8 mouse cellular contexts compared by ENCODE assay signal in genomic region chr7:101320399-101321217, GRCm38 (mm10). TPM values are rescaled to one million over a fixed set of nuclear protein-coding genes. Genes with fewer than 3 reads are reported as not detected.
DNase-seq lines count a peak whose midpoint lies in the region; ATAC-seq and TF ChIP-seq lines count a peak whose summit lies in the region.

No protein-coding gene starts in this region.

- no peaks in the 10 kb centered on the region for H3K36me3 ChIP-seq in heart, embryonic 13.5 days
- no peaks in the 10 kb centered on the region for H3K36me3 ChIP-seq in kidney, postnatal 0 days (ENCODE audit: insufficient read depth, low read length)
- no peaks in the 10 kb centered on the region for H3K36me3 ChIP-seq in midbrain, embryonic 10.5 days

- TF ChIP-seq CTCF in brain, embryonic 14.5 days (IDR thresholded peaks at IDR 0.05; ENCODE audit: borderline replicate concordance, extremely low read depth, insufficient read depth, insufficient read length): no peak
- no peak for TF ChIP-seq CTCF in kidney, postnatal 0 days (IDR thresholded peaks at IDR 0.05; ENCODE audit: low read depth)

- H3K9me3 ChIP-seq in heart, embryonic 13.5 days: no peaks in the 10 kb centered on the region
- no peaks in the 10 kb centered on the region for H3K9me3 ChIP-seq in kidney, postnatal 0 days (replicated peaks; ENCODE audit: low read length)
- no peaks in the 10 kb centered on the region for H3K9me3 ChIP-seq in midbrain, embryonic 10.5 days (replicated peaks)

- WGBS in heart, embryonic 13.5 days: 4% methylated on average over 34 of the region's 37 CpGs
- WGBS in kidney, postnatal 0 days: 3% methylated on average over 37 of the region's 37 CpGs
- 7% methylated on average over 28 of the region's 37 CpGs for WGBS in midbrain, embryonic 10.5 days

- peak overlapping the region; percentile 46 for H3K27ac ChIP-seq in heart, embryonic 13.5 days (replicated peaks)
- H3K27ac ChIP-seq in kidney, postnatal 0 days: peak overlapping the region; percentile 85
- H3K27ac ChIP-seq in midbrain, embryonic 10.5 days (replicated peaks): peak overlapping the region; percentile 83

- peak overlapping the region; percentile 96 for H3K4me2 ChIP-seq in heart, embryonic 13.5 days
- H3K4me2 ChIP-seq in kidney, postnatal 0 days (ENCODE audit: low read length): peak overlapping the region; percentile 94

- peak overlapping the region; percentile 88 for H3K9ac ChIP-seq in heart, embryonic 13.5 days
- peak overlapping the region; percentile 87 for H3K9ac ChIP-seq in kidney, postnatal 0 days (ENCODE audit: low read depth, low read length)

- peaks cover 58% of the 10 kb centered on the region for H3K4me1 ChIP-seq in heart, embryonic 13.5 days
- H3K4me1 ChIP-seq in kidney, postnatal 0 days (replicated peaks; ENCODE audit: insufficient read depth, low read length): peaks cover 29% of the 10 kb centered on the region
- peaks cover 33% of the 10 kb centered on the region for H3K4me1 ChIP-seq in midbrain, embryonic 10.5 days

- DNase-seq in cerebellum, adult 18-20 months: peak; percentile 70 to 78
- no peak for DNase-seq in cerebellum, adult 11-12 months
- DNase-seq in A20 (ENCODE audit: low read depth, low spot score): peak; percentile 48
- DNase-seq in brain, embryonic 14.5 days (ENCODE audit: low read depth): peak; percentile 75
- peak; percentile 67 for DNase-seq in kidney, postnatal 0 days (ENCODE audit: low spot score)
- DNase-seq in midbrain, embryonic 10.5 days (ENCODE audit: low spot score): peak; percentile 67
- peak; percentile 89 for DNase-seq in yolk sac, embryonic 10.5 days (ENCODE audit: low spot score)

- peaks cover 45% of the 10 kb centered on the region for H3K27me3 ChIP-seq in heart, embryonic 13.5 days (replicated peaks)
- H3K27me3 ChIP-seq in kidney, postnatal 0 days (ENCODE audit: insufficient read depth, low read length): no peaks in the 10 kb centered on the region
- H3K27me3 ChIP-seq in midbrain, embryonic 10.5 days (ENCODE audit: low read depth, poor library complexity, severe bottlenecking): peaks cover 49% of the 10 kb centered on the region

- no peak for TF ChIP-seq POLR2A in brain, embryonic 14.5 days (IDR thresholded peaks at IDR 0.05; ENCODE audit: borderline replicate concordance, extremely low read depth, insufficient read depth, insufficient read length, poor library complexity, severe bottlenecking)

- ATAC-seq in heart, embryonic 13.5 days (ENCODE audit: extremely low read depth, insufficient number of reproducible peaks, low FRiP score, low TSS enrichment): peak; percentile 39; the same call in 1 of the 2 replicates
- ATAC-seq in kidney, postnatal 0 days (replicated peaks; ENCODE audit: low FRiP score, low read depth): peak; percentile 76

- peak overlapping the region; percentile 81 for H3K4me3 ChIP-seq in heart, embryonic 13.5 days
- H3K4me3 ChIP-seq in kidney, postnatal 0 days (replicated peaks; ENCODE audit: low read depth, low read length): peak overlapping the region; percentile 56
- H3K4me3 ChIP-seq in midbrain, embryonic 10.5 days: peak overlapping the region; percentile 84

RNA-seq across cellular contexts. Expression of gene Stard10, which starts 3.7 kb away (rescaled TPM):
- polyA plus RNA-seq in brain, embryonic 14.5 days (2012; rRNA removed): 11.6 and 17.9 TPM in 2 replicates
- 32.9 and 35.4 TPM in 2 replicates for polyA plus RNA-seq in heart, embryonic 13.5 days (2015; fragmentation: Nextera tagmentation; extraction: Ambion mirVana)
- polyA plus RNA-seq in kidney, postnatal 0 days (2015; fragmentation: Nextera tagmentation; extraction: Ambion mirVana): 74.1 and 74.6 TPM in 2 replicates
- polyA plus RNA-seq in midbrain, embryonic 10.5 days (2016; fragmentation: Nextera tagmentation; extraction: Ambion mirVana): 5.0 and 7.3 TPM in 2 replicates

RNA-seq across cellular contexts. Expression of gene Atg16l2, which starts 18.6 kb away (rescaled TPM):
- polyA plus RNA-seq in brain, embryonic 14.5 days (2012; rRNA removed): 21.6 and 29.6 TPM in 2 replicates
- polyA plus RNA-seq in heart, embryonic 13.5 days (2015; fragmentation: Nextera tagmentation; extraction: Ambion mirVana): 23.0 and 28.0 TPM in 2 replicates
- 16.0 and 17.0 TPM in 2 replicates for polyA plus RNA-seq in kidney, postnatal 0 days (2015; fragmentation: Nextera tagmentation; extraction: Ambion mirVana)
- polyA plus RNA-seq in midbrain, embryonic 10.5 days (2016; fragmentation: Nextera tagmentation; extraction: Ambion mirVana): 20.9 and 21.6 TPM in 2 replicates

RNA-seq across cellular contexts. Expression of gene Arap1, which starts 27.3 kb away (rescaled TPM):
- polyA plus RNA-seq in brain, embryonic 14.5 days (2012; rRNA removed): 13.1 and 17.1 TPM in 2 replicates
- polyA plus RNA-seq in heart, embryonic 13.5 days (2015; fragmentation: Nextera tagmentation; extraction: Ambion mirVana): 25.6 and 26.3 TPM in 2 replicates
- polyA plus RNA-seq in kidney, postnatal 0 days (2015; fragmentation: Nextera tagmentation; extraction: Ambion mirVana): 65.8 and 70.4 TPM in 2 replicates
- polyA plus RNA-seq in midbrain, embryonic 10.5 days (2016; fragmentation: Nextera tagmentation; extraction: Ambion mirVana): 13.6 and 16.3 TPM in 2 replicates
